Comparison of ENCODE assay signal across 25 mouse cellular contexts in genomic region chr2:108097026-108097425, GRCm38 (mm10).
A peak's percentile ranks its signal among the peaks of the same experiment; 100 is the strongest.
DNase-seq lines count a peak whose midpoint lies in the region; TF ChIP-seq lines count a peak whose summit lies in the region.
"Had no signal": no experiment of that assay in that cellular context is flagged by ENCODE, and none has a peak within 500 bp of the region (broad histone marks: within the 10 kb centered on the region; RNA-seq: fewer than 3 reads in every experiment).

No protein-coding gene starts in this region.

- H3K4me3 ChIP-seq in C2C12 (ENCODE audit: insufficient read depth, poor library complexity, severe bottlenecking) = no peak overlapping the region
- H3K4me3 ChIP-seq: embryonic facial prominence, embryonic 10.5 days; embryonic facial prominence, embryonic 13.5 days; erythroblast, embryonic 14.5 days; forebrain, embryonic 10.5 days; gastrocnemius, adult 2 months; hindbrain, embryonic 12.5 days; hindbrain, embryonic 15.5 days had no signal

- H3ac ChIP-seq in C2C12 (ENCODE audit: control insufficient read depth, insufficient read length, low read depth) = no peak overlapping the region

- no peak for TF ChIP-seq CTCF in C2C12 (IDR thresholded peaks at IDR 0.05; ENCODE audit: control insufficient read depth, insufficient read depth, insufficient read length)

- peak; percentile 2 for DNase-seq in adrenal gland, adult 8-10 months
- DNase-seq in adrenal gland, adult 18-20 months (ENCODE audit: low spot score in 2 of 2) = no peak
- DNase-seq in 3T3-L1 (ENCODE audit: low read depth, low spot score) = peak; percentile 61
- DNase-seq in brain, adult 2 months (ENCODE audit: low read depth, low spot score) = peak; percentile 46
- no peak for DNase-seq in testis, postnatal 14 days (ENCODE audit: low spot score)
- DNase-seq: cerebellum, adult 11-12 months; cerebellum, adult 8-10 months; cerebellum, postnatal 10 days; cerebellum, postnatal 36 days; embryo, embryonic 11 days; forebrain, postnatal 0 days; gastrocnemius, adult 2 months; gastrocnemius, postnatal 14 days; heart, adult 11 months; kidney, adult 11 months; kidney, adult 8-10 months had no signal

- no peaks in the 10 kb centered on the region for H3K79me3 ChIP-seq in C2C12 (ENCODE audit: low read depth)

- H3K27me3 ChIP-seq in C2C12 (ENCODE audit: control insufficient read depth, insufficient read depth, insufficient read length) = no peaks in the 10 kb centered on the region
- H3K27me3 ChIP-seq: CH12.LX; embryonic facial prominence, embryonic 13.5 days; hindbrain, embryonic 12.5 days; hindbrain, embryonic 15.5 days had no signal

- H3K36me3 ChIP-seq in C2C12 (ENCODE audit: control insufficient read depth, insufficient read depth) = no peaks in the 10 kb centered on the region
- H3K36me3 ChIP-seq: embryonic facial prominence, embryonic 10.5 days; embryonic facial prominence, embryonic 13.5 days; forebrain, embryonic 10.5 days; G1E; hindbrain, embryonic 12.5 days; hindbrain, embryonic 15.5 days had no signal

- H3K79me2 ChIP-seq in C2C12 (ENCODE audit: control insufficient read depth, insufficient read depth) = no peaks in the 10 kb centered on the region

TF ChIP-seq in C2C12, 6 proteins besides CTCF, POLR2A, EP300 and RAD21:
- TF ChIP-seq FOSL1 (IDR thresholded peaks at IDR 0.05; ENCODE audit: insufficient read depth, low read length, poor library complexity, severe bottlenecking) = peak; percentile 45
- no peak for TF ChIP-seq MAX (IDR thresholded peaks at IDR 0.05)

Comparison
In these comparisons a context has a peak if more than half of its experiments do, and no peak if none do; other contexts are left out.
1. DNase-seq: peak in adrenal gland, adult 8-10 months (single experiment), 3T3-L1 (single experiment) and brain, adult 2 months (single experiment); none in adrenal gland, adult 18-20 months (0 of 2) and testis, postnatal 14 days (single experiment).